Mouse (Mus musculus): ENCODE measurements around the gene Rbfox3. TPM values are rescaled to one million over a fixed set of nuclear protein-coding genes. Genes with fewer than 3 reads are reported as not detected.

The Rbfox3 gene
- polyA plus RNA-seq, 1 experiment from 2014 or later: 1.6 TPM

DNA sequence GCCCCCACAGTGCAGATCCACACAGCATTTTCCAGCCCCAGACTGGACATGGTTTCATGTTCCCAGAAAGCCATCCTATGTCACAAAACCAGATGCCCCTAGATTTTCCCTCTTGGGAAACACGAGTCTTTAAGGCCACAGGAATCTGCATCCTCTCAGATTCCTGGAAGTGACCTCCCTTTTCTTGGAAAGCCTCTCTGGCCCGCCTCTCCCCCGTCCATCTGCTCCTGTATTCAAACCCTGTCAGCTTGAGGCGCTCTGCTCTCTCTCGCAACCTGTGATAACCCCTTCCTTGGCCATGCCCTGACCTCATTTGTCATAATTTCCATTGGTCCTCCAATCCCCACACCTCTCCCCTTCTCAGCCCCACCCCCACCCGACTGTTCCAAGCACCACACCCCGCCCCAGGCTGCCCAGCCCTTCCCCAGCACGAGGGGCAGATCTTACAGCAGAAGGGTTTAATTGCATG, 183.3 kb downstream of the Rbfox3 start:
- no peak for ATAC-seq (ENCODE audit: insufficient read depth, low FRiP score, low read depth)
- no peak overlapping the region for H3K27ac ChIP-seq
- H3K9ac ChIP-seq: no peak overlapping the region
- no peaks in the 10 kb centered on the region for H3K36me3 ChIP-seq
- no peaks in the 10 kb centered on the region for H3K27me3 ChIP-seq (replicated peaks)
- WGBS: 19% methylated on average over 8 of the region's 8 CpGs
- no peak overlapping the region for H3K4me3 ChIP-seq (replicated peaks)
- no peak overlapping the region for H3K4me2 ChIP-seq
- H3K4me1 ChIP-seq: peaks cover 10% of the 10 kb centered on the region
- H3K9me3 ChIP-seq: no peaks in the 10 kb centered on the region

DNA sequence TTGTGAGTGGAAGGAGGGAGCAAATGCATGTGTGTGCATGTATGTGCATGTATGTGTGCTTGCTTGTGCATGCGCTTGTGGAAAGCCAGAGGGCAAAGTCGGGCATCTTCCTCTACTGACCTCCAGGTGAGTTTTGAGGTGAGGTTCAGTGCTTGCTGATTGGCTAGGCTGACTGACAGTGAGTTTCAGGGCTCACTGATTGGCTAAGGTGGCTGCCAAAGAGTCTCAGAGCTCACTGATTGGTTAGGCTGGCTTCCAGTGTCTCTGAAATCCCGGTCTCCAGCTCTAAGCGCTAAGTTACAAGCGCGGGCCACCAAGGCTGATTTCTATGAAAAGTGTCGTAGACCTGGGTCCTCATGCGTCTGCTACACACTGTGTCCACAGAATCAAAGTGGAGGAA, 185.0 kb downstream of the Rbfox3 start:
- Histone ChIP-seq H3K27me3 (replicated peaks) (no peaks in the 10 kb centered on the region), H3K9me3 (no peaks in the 10 kb centered on the region), H3K9ac (no peak overlapping the region), H3K36me3 (no peaks in the 10 kb centered on the region), H3K4me3 (replicated peaks) (no peak overlapping the region), H3K27ac (no peak overlapping the region), H3K4me1 (peaks cover 10% of the 10 kb centered on the region), H3K4me2 (no peak overlapping the region)
- no peak for ATAC-seq (ENCODE audit: insufficient read depth, low FRiP score, low read depth)
- WGBS: 75% methylated on average over 8 of the region's 8 CpGs

- Histone ChIP-seq H3K27me3 (replicated peaks) (no peaks in the 10 kb centered on the region), H3K4me3 (replicated peaks) (no peak overlapping the region), H3K4me1 (peaks cover 10% of the 10 kb centered on the region), H3K36me3 (no peaks in the 10 kb centered on the region), H3K9ac (no peak overlapping the region), H3K9me3 (no peaks in the 10 kb centered on the region), H3K4me2 (no peak overlapping the region), H3K27ac (no peak overlapping the region)
- 64% methylated on average over 8 of the region's 8 CpGs for WGBS
- ATAC-seq (ENCODE audit: insufficient read depth, low FRiP score, low read depth): no peak
Measured at GRCm38 (mm10) chr11:118724423-118724822, 187.0 kb downstream of the Rbfox3 start.

- Histone ChIP-seq H3K27ac (no peak overlapping the region), H3K4me3 (replicated peaks) (no peak overlapping the region), H3K36me3 (no peaks in the 10 kb centered on the region), H3K4me2 (no peak overlapping the region), H3K27me3 (replicated peaks) (no peaks in the 10 kb centered on the region), H3K4me1 (peaks cover 6% of the 10 kb centered on the region), H3K9me3 (no peaks in the 10 kb centered on the region), H3K9ac (no peak overlapping the region)
- no peak for ATAC-seq (ENCODE audit: insufficient read depth, low FRiP score, low read depth)
- 61% methylated on average over 8 of the region's 8 CpGs for WGBS
Measured at GRCm38 (mm10) chr11:118723166-118723565, 188.2 kb downstream of the Rbfox3 start.

GRCm38 (mm10) chr11:118721898-118722297, 189.5 kb downstream of the Rbfox3 start:
- Histone ChIP-seq H3K4me2 (no peak overlapping the region), H3K27ac (no peak overlapping the region), H3K36me3 (no peaks in the 10 kb centered on the region), H3K27me3 (replicated peaks) (no peaks in the 10 kb centered on the region), H3K9me3 (no peaks in the 10 kb centered on the region), H3K9ac (no peak overlapping the region), H3K4me1 (no peaks in the 10 kb centered on the region), H3K4me3 (replicated peaks) (no peak overlapping the region)
- ATAC-seq (ENCODE audit: insufficient read depth, low FRiP score, low read depth): no peak
- WGBS: 29% methylated on average over 6 of the region's 6 CpGs

DNA sequence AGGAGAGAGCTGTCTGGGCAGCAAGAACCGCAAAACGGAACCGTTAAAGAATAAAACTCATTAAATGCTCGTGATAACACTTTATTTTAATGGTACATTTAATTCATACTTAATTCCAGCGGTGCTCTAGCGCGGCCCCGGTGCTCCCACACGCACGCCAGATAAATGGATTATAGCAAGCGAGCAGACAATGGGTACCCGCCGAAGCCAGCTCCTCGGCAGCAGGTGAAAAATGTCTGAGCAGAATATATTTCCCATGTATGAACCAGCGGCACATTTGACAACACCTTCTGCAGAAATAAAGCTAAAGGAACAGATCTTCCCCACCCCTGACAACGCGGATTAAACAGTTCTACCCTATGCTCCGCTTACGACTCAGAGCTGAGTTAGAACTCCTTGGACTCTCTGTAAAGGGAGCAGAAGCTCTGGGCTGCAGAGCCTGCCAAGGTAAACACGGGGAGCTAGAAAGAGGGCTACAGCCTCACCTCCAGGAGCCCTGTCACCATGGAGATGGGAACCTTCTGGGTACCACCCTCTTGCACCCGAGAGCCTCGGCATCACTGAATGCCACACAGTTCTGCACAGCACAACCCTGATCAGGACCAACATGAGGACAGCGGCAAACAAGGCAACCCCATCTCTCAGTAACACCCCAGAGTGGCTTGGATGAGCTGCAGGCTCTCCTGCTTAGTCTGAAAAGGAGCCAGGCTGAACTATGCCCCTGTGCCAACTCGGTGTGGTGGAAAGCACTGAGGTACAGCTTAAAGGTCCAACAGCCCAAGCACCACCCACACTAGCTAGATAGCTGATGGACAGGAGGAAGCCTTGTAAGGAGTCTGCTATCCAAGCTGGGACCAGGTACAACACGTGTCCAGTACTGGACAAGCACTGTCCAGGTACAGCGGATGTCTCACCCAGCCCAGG, 196.5 kb downstream of the Rbfox3 start:
- Histone ChIP-seq H3K4me1 (no peaks in the 10 kb centered on the region), H3K9me3 (no peaks in the 10 kb centered on the region), H3K4me2 (no peak overlapping the region), H3K4me3 (replicated peaks) (no peak overlapping the region), H3K27me3 (replicated peaks) (no peaks in the 10 kb centered on the region), H3K9ac (no peak overlapping the region), H3K27ac (no peak overlapping the region), H3K36me3 (no peaks in the 10 kb centered on the region)
- ATAC-seq (ENCODE audit: insufficient read depth, low FRiP score, low read depth): no peak
- 73% methylated on average over 26 of the region's 26 CpGs for WGBS

DNA sequence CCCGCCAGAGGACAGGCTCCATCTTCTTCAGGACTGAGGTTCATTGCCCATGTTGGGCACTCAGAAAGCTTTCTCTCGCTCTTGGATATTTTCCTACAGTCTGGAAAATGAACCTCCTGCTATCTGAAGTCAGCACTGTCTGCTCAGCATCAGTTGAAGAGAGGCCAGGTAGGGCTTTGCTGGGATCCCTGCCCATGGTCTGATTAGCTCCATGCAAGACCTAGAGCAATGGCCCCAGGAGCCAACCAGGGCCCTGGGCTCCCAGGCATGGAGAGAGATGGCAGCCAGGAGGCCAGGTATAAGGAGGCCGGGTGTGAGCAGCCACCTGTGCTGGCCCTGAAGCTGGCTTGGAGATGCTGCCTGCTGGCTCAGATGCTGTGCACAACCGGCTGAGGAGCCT, 198.6 kb downstream of the Rbfox3 start:
- H3K36me3 ChIP-seq: no peaks in the 10 kb centered on the region
- H3K9ac ChIP-seq: no peak overlapping the region
- no peak overlapping the region for H3K4me2 ChIP-seq
- no peaks in the 10 kb centered on the region for H3K27me3 ChIP-seq (replicated peaks)
- 73% methylated on average over 4 of the region's 4 CpGs for WGBS
- no peak for ATAC-seq (ENCODE audit: insufficient read depth, low FRiP score, low read depth)
- H3K4me1 ChIP-seq: no peaks in the 10 kb centered on the region
- no peak overlapping the region for H3K4me3 ChIP-seq (replicated peaks)
- no peak overlapping the region for H3K27ac ChIP-seq
- no peaks in the 10 kb centered on the region for H3K9me3 ChIP-seq

GRCm38 (mm10) chr11:118712058-118712457, 199.3 kb downstream of the Rbfox3 start:
- H3K9me3 ChIP-seq: no peaks in the 10 kb centered on the region
- no peak overlapping the region for H3K4me2 ChIP-seq
- H3K36me3 ChIP-seq: no peaks in the 10 kb centered on the region
- no peak overlapping the region for H3K27ac ChIP-seq
- WGBS: 79% methylated on average over 9 of the region's 9 CpGs
- ATAC-seq (ENCODE audit: insufficient read depth, low FRiP score, low read depth): no peak
- H3K4me1 ChIP-seq: no peaks in the 10 kb centered on the region
- H3K9ac ChIP-seq: no peak overlapping the region
- H3K27me3 ChIP-seq (replicated peaks): no peaks in the 10 kb centered on the region
- no peak overlapping the region for H3K4me3 ChIP-seq (replicated peaks)

GRCm38 (mm10) chr11:118710035-118710434, 201.4 kb downstream of the Rbfox3 start:
- H3K27me3 ChIP-seq (replicated peaks): no peaks in the 10 kb centered on the region
- 57% methylated on average over 5 of the region's 5 CpGs for WGBS

GRCm38 (mm10) chr11:118696226-118696930, 215.0 kb downstream of the Rbfox3 start:
- H3K9ac ChIP-seq: no peak overlapping the region
- ATAC-seq (ENCODE audit: insufficient read depth, low FRiP score, low read depth): no peak
- no peak overlapping the region for H3K4me3 ChIP-seq (replicated peaks)
- H3K27ac ChIP-seq: no peak overlapping the region
- H3K4me2 ChIP-seq: no peak overlapping the region
- H3K4me1 ChIP-seq: no peaks in the 10 kb centered on the region
- WGBS: 48% methylated on average over 16 of the region's 16 CpGs
- H3K36me3 ChIP-seq: no peaks in the 10 kb centered on the region
- no peaks in the 10 kb centered on the region; the same call in 1 of the 2 replicates for H3K27me3 ChIP-seq (replicated peaks)
- no peaks in the 10 kb centered on the region for H3K9me3 ChIP-seq

More at GRCm38 (mm10) chr11:118710035-118710434, 201.4 kb downstream of the Rbfox3 start:
- H3K27ac ChIP-seq: no peak overlapping the region
- H3K4me1 ChIP-seq: no peaks in the 10 kb centered on the region
- no peaks in the 10 kb centered on the region for H3K9me3 ChIP-seq
- no peak for ATAC-seq (ENCODE audit: insufficient read depth, low FRiP score, low read depth)
- no peak overlapping the region for H3K4me2 ChIP-seq
- H3K9ac ChIP-seq: no peak overlapping the region
- H3K36me3 ChIP-seq: no peaks in the 10 kb centered on the region
- H3K4me3 ChIP-seq (replicated peaks): no peak overlapping the region

DNA sequence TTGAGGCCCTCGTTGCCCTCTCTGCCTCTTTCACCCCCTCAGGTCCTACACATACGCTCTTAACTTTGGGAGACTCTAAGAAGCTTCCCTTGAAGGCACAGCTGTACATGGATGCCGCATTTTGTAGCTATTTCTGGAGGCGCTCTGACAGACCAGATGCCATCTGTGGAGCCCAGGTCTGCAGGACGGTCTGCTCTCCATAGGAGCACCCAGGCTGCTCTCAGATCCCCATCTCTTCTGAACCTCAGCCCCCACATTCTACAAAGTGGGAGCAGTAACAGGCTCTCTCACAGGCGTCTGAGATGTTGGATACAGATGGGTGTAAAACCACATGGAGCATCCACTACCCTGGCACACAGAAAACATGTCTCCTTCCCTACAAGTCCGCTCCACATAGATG, 218.1 kb downstream of the Rbfox3 start:
- no peak overlapping the region for H3K4me2 ChIP-seq
- H3K9me3 ChIP-seq: no peaks in the 10 kb centered on the region
- H3K27ac ChIP-seq: no peak overlapping the region
- no peak overlapping the region for H3K9ac ChIP-seq
- H3K4me3 ChIP-seq (replicated peaks): no peak overlapping the region
- 87% methylated on average over 7 of the region's 7 CpGs for WGBS
- no peaks in the 10 kb centered on the region for H3K27me3 ChIP-seq (replicated peaks)
- no peaks in the 10 kb centered on the region for H3K4me1 ChIP-seq
- ATAC-seq (ENCODE audit: insufficient read depth, low FRiP score, low read depth): no peak
- no peaks in the 10 kb centered on the region for H3K36me3 ChIP-seq

- Histone ChIP-seq H3K4me2 (no peak overlapping the region), H3K27ac (no peak overlapping the region), H3K4me3 (replicated peaks) (no peak overlapping the region), H3K4me1 (no peaks in the 10 kb centered on the region), H3K9me3 (no peaks in the 10 kb centered on the region), H3K9ac (no peak overlapping the region), H3K36me3 (no peaks in the 10 kb centered on the region), H3K27me3 (replicated peaks) (no peaks in the 10 kb centered on the region)
- no peak for ATAC-seq (ENCODE audit: insufficient read depth, low FRiP score, low read depth)
- WGBS: 80% methylated on average over 8 of the region's 8 CpGs
Measured at GRCm38 (mm10) chr11:118690262-118690661, 221.1 kb downstream of the Rbfox3 start.

All from stomach, embryonic 15.5 days (tissue).